ENCODE assay signal across 11 mouse cellular contexts in the genomic region with DNA sequence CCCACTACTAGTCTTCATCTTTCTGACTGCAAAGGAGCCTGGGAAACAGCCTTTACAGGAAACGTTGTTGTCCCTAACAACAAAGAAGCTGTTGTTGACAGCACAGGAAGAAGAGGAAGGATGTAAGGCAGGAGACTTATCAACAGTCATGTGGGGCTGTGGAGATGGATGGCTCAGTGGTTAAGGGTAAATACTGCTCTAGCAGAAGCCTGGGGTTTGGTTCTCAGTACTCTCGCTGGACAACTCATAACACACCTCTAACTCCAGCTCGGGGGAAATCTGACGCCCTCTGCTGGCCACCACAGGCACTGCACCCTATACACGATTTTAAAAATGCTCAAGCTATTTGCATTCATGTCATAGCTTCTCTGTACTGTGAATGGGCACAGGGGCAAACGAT.
DNase-seq lines count a peak whose midpoint lies in the region; ATAC-seq and TF ChIP-seq lines count a peak whose summit lies in the region.
"Had no signal": no experiment of that assay in that cellular context is flagged by ENCODE, and none has a peak within 500 bp of the region (broad histone marks: within the 10 kb centered on the region; RNA-seq: fewer than 3 reads in every experiment).

No protein-coding gene starts in this region.

- H3K36me3 ChIP-seq in kidney, adult 2 months (ENCODE audit: control insufficient read depth, insufficient read depth, low read length) = no peaks in the 10 kb centered on the region
- H3K36me3 ChIP-seq in MEL (ENCODE audit: control insufficient read depth in 1 of 2, insufficient read depth in 2 of 2, low read length in 2 of 2) = peaks cover 0 to 34% of the 10 kb centered on the region in 2 experiments; a peak in 2 of 4 replicates
- H3K36me3 ChIP-seq in heart, embryonic 12.5 days = no peaks in the 10 kb centered on the region

- H3K4me3 ChIP-seq in kidney, adult 2 months (ENCODE audit: insufficient read depth, low read depth, low read length) = no peak overlapping the region
- no peak overlapping the region for H3K4me3 ChIP-seq in MEL (ENCODE audit: control insufficient read depth in 1 of 2, insufficient read depth in 1 of 2, low read depth in 2 of 2, low read length in 2 of 2)
- H3K4me3 ChIP-seq in heart, embryonic 12.5 days = no peak overlapping the region

- peak; percentile 29; the same call in 1 of the 2 replicates for ATAC-seq in megakaryocyte-erythroid progenitor cell, adult 5-6 weeks (replicated peaks; ENCODE audit: low FRiP score, low TSS enrichment, poor library complexity, severe bottlenecking)
- no peak for ATAC-seq in heart, embryonic 12.5 days (ENCODE audit: insufficient number of reproducible peaks, low FRiP score)

- H3K9me3 ChIP-seq in MEL (replicated peaks; ENCODE audit: insufficient read depth, low read length) = no peaks in the 10 kb centered on the region
- H3K9me3 ChIP-seq in heart, embryonic 12.5 days (replicated peaks) = no peaks in the 10 kb centered on the region
- H3K9me3 ChIP-seq: megakaryocyte, embryonic 14.5 days had no signal

- H3K9ac ChIP-seq in MEL (ENCODE audit: control insufficient read depth, low read depth, low read length, poor library complexity, severe bottlenecking) = no peak overlapping the region
- H3K9ac ChIP-seq in heart, embryonic 12.5 days = no peak overlapping the region

- no peaks in the 10 kb centered on the region for H3K27me3 ChIP-seq in kidney, adult 2 months (replicated peaks; ENCODE audit: control insufficient read depth, insufficient read depth, low read length)
- no peaks in the 10 kb centered on the region for H3K27me3 ChIP-seq in MEL (ENCODE audit: control insufficient read depth in 1 of 2, insufficient read depth in 2 of 2, low read length in 2 of 2)
- no peaks in the 10 kb centered on the region for H3K27me3 ChIP-seq in heart, embryonic 12.5 days (replicated peaks)
- H3K27me3 ChIP-seq: megakaryocyte, embryonic 14.5 days had no signal

- H3K27ac ChIP-seq in kidney, adult 2 months (ENCODE audit: insufficient read depth, low read depth, low read length) = no peak overlapping the region
- H3K27ac ChIP-seq in MEL (ENCODE audit: control insufficient read depth, low read depth, low read length) = no peak overlapping the region
- no peak overlapping the region for H3K27ac ChIP-seq in heart, embryonic 12.5 days (ENCODE audit: poor library complexity, severe bottlenecking)

- no peak for TF ChIP-seq POLR2A in kidney, adult 2 months (IDR thresholded peaks at IDR 0.05; ENCODE audit: low read depth, low read length)
- no peak for TF ChIP-seq POLR2A in MEL (IDR thresholded peaks at IDR 0.05; ENCODE audit: control insufficient read depth in 1 of 2, insufficient read depth in 1 of 2, low read depth in 1 of 2, low read length in 2 of 2, poor library complexity in 1 of 2)

- no peaks in the 10 kb centered on the region for H3K4me1 ChIP-seq in kidney, adult 2 months (ENCODE audit: control insufficient read depth, insufficient read depth, low read length)
- peaks cover 7 to 51% of the 10 kb centered on the region in 2 experiments for H3K4me1 ChIP-seq in MEL (ENCODE audit: control insufficient read depth in 1 of 2, insufficient read depth in 2 of 2, low read length in 2 of 2)
- peaks cover 17% of the 10 kb centered on the region for H3K4me1 ChIP-seq in heart, embryonic 12.5 days (replicated peaks)

- peak; percentile 21 for DNase-seq in kidney, adult 2 months
- DNase-seq in kidney, postnatal 14 days = no peak
- peak; percentile 51 to 55 for DNase-seq in B cell, adult 2 months
- peak; percentile 55 for DNase-seq in MEL (ENCODE audit: low read depth, low spot score)
- no peak for DNase-seq in adrenal gland, postnatal 10 days
- DNase-seq in spleen, adult 18-20 months = no peak
- DNase-seq: cerebellum, adult 11 months; gastrocnemius, postnatal 36 days had no signal

- TF ChIP-seq RAD21 in MEL (IDR thresholded peaks at IDR 0.05; ENCODE audit: low read depth, low read length) = peak; percentile 13

- TF ChIP-seq EP300 in MEL (IDR thresholded peaks at IDR 0.05; ENCODE audit: low read depth in 1 of 2, low read length in 2 of 2) = no peak

- peak; percentile 37 for TF ChIP-seq CTCF in kidney, adult 2 months (conservative IDR thresholded peaks at IDR 0.05; ENCODE audit: insufficient read depth, insufficient read length, low read depth, low read length)
- TF ChIP-seq CTCF in MEL (IDR thresholded peaks at IDR 0.05 in 2 of 3, conservative IDR thresholded peaks at IDR 0.05 in 1 of 3; ENCODE audit: control insufficient read depth in 1 of 3, insufficient read depth in 1 of 3, low read depth in 2 of 3, low read length in 3 of 3, poor library complexity in 1 of 3, severe bottlenecking in 1 of 3) = peak; percentile 69 to 85 (median 83)

- peaks cover 27% of the 10 kb centered on the region for H3K79me2 ChIP-seq in MEL (ENCODE audit: control insufficient read depth, insufficient read depth, low read length, poor library complexity)

- 43% methylated on average over 6 of the region's 6 CpGs for WGBS in kidney, adult 2 months
- WGBS in heart, embryonic 12.5 days = 41% methylated on average over 6 of the region's 6 CpGs

- H3K4me2 ChIP-seq in heart, embryonic 12.5 days = no peak overlapping the region

TF ChIP-seq in MEL, 35 proteins besides CTCF, POLR2A, EP300 and RAD21:
- no peak for TF ChIP-seq BHLHE40 (IDR thresholded peaks at IDR 0.05; ENCODE audit: borderline replicate concordance, low read depth, low read length)
- TF ChIP-seq USF1 (IDR thresholded peaks at IDR 0.05; ENCODE audit: low read depth, low read length) = no peak
- TF ChIP-seq SMC3 (IDR thresholded peaks at IDR 0.05; ENCODE audit: low read depth, low read length) = peak; percentile 45
TF ChIP-seq in MEL: peak in this region for 1.

Comparison
In these comparisons a context has a peak if more than half of its experiments do, and no peak if none do; other contexts are left out.
1. DNase-seq: peak in kidney, adult 2 months (single experiment), B cell, adult 2 months (2 of 2) and MEL (single experiment); none in kidney, postnatal 14 days (single experiment), adrenal gland, postnatal 10 days (single experiment) and spleen, adult 18-20 months (0 of 2).